Mouse (Mus musculus) thymus, adult 18-20 months (tissue): ENCODE measurements around the gene Kcna6.

ENCODE experiments used
- DNase-seq, 2 experiments: peaks; one replicate each; pipeline ENCODE4 v3.0.0; 2022; ENCODE audit warnings: mixed read lengths in 2 of 2

Kcna6 gene

GRCm38 (mm10) chr6:126740211-126741142 is at the start of gene Kcna6:
Gene Kcna6 (minus strand): TSS chr6:126740674.
- DNase-seq = no peak

GRCm38 (mm10) chr6:126788863-126789262 is 48.4 kb upstream of the Kcna6 start:
- no peak for DNase-seq

DNA sequence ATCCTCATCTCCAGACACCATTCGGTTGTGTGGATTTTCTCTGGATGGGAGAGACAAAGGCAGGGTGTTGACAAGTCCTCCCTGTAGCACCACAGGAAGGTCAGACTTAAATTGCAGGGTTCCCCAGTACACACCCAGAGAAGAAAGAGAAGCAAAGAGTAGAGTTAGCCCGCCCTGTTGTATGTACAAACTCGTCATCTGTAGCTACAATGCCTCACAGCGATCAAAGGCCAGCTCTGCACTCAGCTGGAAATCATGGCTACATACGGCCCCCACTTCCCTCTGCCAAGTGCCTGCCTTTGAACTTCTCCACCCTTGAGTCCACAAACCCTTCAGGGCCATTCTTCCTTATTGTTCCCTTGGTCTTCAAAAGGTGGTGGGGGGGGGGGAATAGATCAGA is 43.7 kb upstream of the Kcna6 start:
- DNase-seq = no peak

DNA sequence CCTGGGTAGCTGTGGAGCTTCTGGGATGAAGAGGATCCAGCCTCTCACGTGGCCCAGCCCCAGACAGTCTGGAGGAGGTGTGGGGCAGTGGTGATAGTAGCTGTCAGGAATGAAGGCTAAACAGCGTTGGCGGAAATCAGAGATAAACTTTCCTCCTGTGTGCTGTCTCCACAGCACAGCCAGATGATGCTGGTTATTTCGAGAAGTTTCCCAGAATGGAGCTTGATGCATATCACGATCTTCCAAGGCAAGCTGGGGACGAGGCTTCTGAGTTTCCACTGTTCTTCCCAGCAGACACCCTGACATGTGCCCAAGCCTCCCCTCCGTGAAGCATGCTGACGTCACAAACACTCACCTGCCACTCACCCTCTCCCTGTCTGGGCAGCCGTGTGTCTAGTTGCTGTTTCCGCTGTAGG is 43.2 kb upstream of the Kcna6 start:
- DNase-seq = no peak

DNA sequence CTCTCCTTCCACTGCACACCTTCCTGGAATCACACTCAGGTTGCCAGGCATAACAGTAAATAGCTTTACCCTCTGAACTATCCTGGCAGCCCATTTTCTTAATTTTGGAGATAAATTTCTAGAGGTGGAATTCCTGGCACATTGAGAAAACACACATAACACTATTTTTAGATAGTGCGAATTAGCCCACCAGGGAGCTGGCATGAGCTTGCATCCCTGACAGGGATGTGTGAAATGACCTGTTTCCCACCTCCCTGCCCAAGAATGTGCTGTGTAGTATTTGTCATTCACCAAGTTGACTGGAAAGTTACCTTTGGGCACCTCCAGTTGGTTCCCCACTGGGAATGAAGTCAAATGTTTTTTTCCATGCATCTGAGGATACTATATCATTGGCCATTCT is 42.6 kb upstream of the Kcna6 start:
- DNase-seq = no peak

- no peak for DNase-seq
Measured at GRCm38 (mm10) chr6:126777889-126778288, 37.4 kb upstream of the Kcna6 start.

DNA sequence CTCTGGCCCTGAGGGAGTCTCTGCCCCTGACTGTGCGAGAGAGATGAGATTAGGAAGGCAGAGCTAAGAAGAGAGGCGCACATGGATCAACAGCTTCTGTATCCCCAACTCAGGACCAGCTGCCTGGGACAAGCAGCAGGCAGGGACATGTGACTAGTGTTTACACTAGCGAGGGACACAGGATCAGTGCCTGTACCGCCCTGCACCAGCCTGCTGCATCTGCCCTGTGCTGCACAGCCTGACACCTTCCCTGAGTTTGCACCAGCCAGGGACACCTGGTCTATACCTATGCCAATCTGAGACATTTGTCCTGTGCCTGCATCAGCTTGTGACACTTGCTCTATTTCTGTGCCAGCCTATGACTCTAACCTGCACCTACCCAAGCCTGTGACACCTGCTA is 33.4 kb upstream of the Kcna6 start:
- DNase-seq = no peak

GRCm38 (mm10) chr6:126772326-126772725 is 31.9 kb upstream of the Kcna6 start:
- no peak for DNase-seq

- DNase-seq = no peak
Measured at GRCm38 (mm10) chr6:126770146-126770731, 29.8 kb upstream of the Kcna6 start.

DNA sequence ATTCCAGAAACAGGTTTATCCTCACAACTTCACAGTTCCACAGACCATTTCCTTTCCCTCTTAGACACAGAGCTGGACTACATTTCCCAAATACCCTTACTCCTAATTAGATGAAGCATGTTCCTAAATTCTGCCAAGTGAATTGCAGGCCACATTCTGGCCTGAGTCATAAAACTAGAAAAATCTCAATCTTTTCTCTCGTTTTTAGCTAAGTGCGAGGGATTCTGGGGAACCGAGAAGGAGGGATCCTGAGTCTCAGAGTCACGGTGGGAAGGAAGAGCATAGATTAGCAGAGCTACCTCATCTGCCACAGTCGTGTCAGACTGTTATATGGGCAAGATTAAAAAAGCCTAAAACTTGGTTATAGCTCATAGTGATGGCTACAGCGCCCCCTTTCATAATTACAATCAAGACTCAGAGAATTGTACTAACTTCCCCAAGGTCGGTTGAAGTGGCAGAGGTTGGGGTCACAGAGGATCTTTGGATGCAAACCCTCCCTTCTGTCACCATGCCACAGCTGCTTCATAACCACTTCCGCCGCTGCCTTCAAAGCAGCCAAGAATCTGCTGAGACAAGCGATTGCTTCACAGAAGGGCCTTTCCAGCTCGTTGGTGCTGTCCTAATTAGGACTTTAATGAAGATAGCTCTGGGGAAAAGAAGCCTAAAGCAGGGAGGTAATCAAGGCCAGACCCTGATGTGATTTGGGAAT is 28.6 kb upstream of the Kcna6 start:
- DNase-seq = peak; percentile 19 to 28

GRCm38 (mm10) chr6:126767610-126768532 is 27.4 kb upstream of the Kcna6 start:
- no peak for DNase-seq

DNA sequence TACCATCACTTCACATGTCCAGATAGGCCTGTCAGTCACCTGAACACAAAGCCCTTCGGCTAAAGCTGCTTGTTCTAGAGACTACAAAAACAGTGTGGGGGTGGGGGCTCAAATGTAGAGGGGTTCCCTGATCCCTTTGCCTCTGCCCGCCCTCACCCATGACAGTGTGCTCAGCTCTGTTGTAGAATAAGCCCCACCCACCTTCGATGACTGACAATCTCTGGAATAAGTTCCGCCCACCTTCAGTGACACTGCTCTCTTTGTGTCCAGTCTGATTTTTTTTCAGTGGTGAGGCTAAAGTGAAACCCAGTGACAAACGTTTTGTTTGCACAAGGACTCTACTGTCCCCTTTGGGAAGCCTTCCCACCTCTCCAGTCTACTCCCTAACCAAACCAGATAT is 26.1 kb upstream of the Kcna6 start:
- DNase-seq = no peak

DNA sequence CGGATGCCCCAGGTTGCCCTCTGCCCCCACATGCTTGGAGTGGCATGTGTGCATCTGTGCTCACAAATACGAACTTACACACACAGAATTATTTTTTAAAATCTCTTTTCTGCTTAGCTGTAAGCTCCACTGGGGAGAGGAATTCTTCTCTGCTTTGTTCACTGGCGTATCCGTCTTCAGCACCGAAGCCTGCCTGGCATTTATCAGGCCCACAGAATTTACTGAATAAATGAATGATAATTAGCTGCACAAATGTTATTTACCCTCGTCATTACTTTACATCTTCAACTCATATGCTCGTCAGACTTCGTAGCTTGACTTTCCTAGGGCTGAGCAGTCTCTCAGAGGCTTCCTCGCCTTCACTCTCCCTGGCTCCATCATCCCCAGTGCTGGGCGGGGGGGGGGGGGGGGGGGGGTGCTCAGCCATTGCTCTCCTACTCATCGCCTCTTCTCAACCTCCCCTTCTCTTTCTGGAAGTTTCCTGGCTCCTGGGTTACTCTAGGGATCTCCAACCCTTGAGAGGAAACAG is 24.2 kb upstream of the Kcna6 start:
- no peak for DNase-seq

- DNase-seq = no peak
Measured at GRCm38 (mm10) chr6:126761362-126761761, 20.9 kb upstream of the Kcna6 start.

DNA sequence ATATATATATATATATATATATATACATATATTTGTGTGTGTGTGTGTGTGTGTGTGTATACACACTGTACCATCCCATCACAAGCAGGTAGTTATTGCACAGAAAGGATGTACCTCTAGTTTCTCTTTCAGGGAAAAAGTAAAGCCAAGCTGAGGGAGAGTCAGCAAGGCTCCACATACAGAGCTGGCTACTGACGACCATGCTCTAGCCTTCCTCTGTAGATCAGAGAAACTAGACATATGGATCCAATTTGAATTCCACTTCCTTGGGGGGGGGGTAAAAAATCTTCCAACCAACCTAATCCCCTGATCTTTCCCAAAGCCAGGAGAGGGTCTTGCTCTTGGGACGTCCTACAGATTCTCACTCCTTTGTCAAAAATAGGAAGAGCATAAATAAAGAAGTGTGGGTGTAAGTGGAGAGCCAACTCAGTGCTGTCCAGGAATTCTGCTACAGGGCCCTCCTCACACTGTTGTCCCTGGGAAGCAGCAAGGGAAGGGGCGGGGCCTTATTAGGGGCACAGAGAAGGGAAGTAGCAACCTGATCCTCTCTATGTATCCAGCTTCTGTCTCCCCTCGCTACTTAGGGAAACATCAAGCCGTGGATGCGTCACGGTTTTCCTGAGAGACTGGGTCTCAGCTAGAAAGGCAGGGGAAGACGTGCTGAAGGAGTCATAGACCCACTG is 15.4 kb upstream of the Kcna6 start:
- DNase-seq = no peak

DNA sequence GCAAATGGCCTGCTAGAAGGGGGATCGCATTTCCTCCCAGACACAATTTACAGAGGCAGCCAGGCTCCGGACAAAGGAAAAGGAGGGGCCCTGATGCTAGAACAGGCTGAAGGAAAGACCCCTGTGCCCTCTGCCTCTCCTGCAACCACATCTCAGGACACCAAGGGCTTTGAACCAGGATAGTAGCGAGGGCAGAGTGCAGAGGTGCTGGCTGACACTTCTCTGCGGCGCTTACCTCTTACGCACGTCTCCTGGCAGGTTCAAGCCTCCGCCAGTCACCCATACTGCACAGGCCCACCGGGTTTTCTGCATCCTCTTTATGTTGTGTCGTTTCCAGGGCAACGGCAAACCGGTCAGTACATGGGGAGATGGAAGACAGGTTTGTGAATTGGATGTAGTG is 12.0 kb upstream of the Kcna6 start:
- DNase-seq = no peak

DNA sequence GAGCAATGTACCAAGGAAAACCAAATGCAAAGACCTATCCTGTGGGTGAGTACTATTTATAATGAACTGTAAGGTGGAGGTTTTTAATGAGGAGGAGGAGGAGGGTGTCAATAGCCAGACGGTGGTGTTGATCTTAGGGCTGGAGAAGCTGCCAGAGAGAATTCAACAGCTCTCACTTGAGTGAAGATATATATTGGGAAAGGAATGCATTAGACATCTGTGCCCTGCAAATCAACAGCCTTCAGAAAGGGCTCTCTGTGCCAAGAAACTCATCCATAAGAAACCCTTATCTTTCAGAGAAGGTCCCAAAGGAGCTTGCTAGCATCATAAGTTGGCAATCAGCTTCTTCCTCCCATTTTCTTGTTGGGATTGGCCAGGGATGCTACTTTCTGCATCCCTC is 5.4 kb upstream of the Kcna6 start:
- DNase-seq = no peak

- DNase-seq = no peak
Measured at GRCm38 (mm10) chr6:126742610-126743009, 2.1 kb upstream of the Kcna6 start.

- DNase-seq = no peak
Measured at GRCm38 (mm10) chr6:126739326-126740210, 906 bp downstream of the Kcna6 start.

DNA sequence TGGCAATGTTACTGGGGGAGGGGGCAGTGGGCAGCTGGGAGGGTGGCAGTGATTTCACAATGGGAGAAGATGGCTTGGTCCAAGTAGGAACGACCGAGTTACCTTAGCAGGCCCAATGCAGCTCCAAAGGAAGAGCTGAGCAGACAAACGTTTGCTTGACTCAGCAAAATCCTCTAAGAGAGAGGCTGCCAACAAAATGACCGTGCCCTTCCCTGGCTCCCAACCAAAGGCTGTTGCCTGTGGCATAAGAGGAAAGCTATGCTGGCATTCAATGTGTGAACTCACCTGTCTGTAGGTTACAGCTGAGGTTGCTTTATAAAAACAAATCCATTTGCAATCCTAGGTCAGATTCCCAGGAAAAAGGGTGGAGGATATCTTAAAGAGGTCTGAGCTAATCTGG is 3.5 kb downstream of the Kcna6 start:
- no peak for DNase-seq

DNA sequence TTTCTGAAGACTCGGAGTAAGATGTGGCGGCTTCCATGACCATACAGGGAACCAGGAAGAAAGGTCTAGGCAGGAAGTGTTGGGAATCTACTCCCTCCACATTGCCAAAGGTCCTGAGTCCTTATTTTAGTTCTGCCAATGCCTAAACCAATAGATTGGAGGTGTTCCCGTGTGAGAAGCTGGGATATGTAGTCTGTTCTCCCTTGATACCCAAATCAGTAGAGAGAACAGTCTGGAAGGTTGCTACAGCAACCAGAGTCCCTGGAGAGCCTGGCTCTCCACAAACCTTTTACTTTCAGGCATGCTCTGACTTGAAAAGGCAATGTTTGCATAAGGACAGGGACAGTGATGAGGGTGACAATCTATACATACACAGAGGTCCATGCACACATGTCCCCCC is 4.7 kb downstream of the Kcna6 start:
- no peak for DNase-seq
